Mouse (Mus musculus) CH12.LX (cell line): ENCODE data around the gene Chpf. TPM values are rescaled to one million over a fixed set of nuclear protein-coding genes. Genes with fewer than 3 reads are reported as not detected.

Source experiments
- DNase-seq: peaks from one replicate; pipeline ENCODE4 v3.0.0-alpha.2; 2013; ENCODE audit errors: extremely low read depth
- H3K27ac ChIP-seq: 2 replicates; pipeline ENCODE4 v1.5.1; 2012; ENCODE audit warnings: low read depth, mild to moderate bottlenecking, control low read depth, moderate library complexity; ENCODE audit not compliant: insufficient read depth
- H3K27me3 ChIP-seq: replicated peaks from 2 replicates; pipeline ENCODE3; 2012; ENCODE audit warnings: inconsistent platforms
- H3K36me3 ChIP-seq, 2 experiments: replicated peaks in 1 of 2; 2 replicates each; pipeline versions ENCODE3 to v1.6.1; 2012; ENCODE audit warnings: inconsistent platforms in 1 of 2, low read length in 1 of 2, mild to moderate bottlenecking in 1 of 2, mixed read lengths in 1 of 2, moderate library complexity in 1 of 2; ENCODE audit not compliant: control insufficient read depth in 1 of 2, insufficient read depth in 1 of 2
- H3K4me1 ChIP-seq, 2 experiments: 2 replicates each; pipeline ENCODE4 v1.6.1; 2012; ENCODE audit warnings: inconsistent platforms in 1 of 2, moderate library complexity in 1 of 2; ENCODE audit not compliant: insufficient read depth in 2 of 2, control insufficient read depth in 1 of 2
- H3K4me2 ChIP-seq: 2 replicates; pipeline ENCODE4 v1.6.1; 2012; ENCODE audit warnings: low read depth, mild to moderate bottlenecking, control low read depth; ENCODE audit not compliant: poor library complexity, insufficient read depth, severe bottlenecking
- H3K4me3 ChIP-seq, 3 experiments: fragments of 150-350 bp in 1 of 3; sonication (generic) in 1 of 3; replicated peaks in 1 of 3; 2 replicates each; pipeline versions ENCODE3 to v1.5.1; 2011 to 2012; ENCODE audit warnings: low read depth in 2 of 3, low read length in 2 of 3, mild to moderate bottlenecking in 2 of 3, moderate library complexity in 2 of 3, control low read depth in 1 of 3, improper control_type of control experiment in 1 of 3, inconsistent platforms in 1 of 3, mixed read lengths in 1 of 3; ENCODE audit not compliant: poor library complexity in 1 of 3
- H3K79me2 ChIP-seq: replicated peaks from 2 replicates; pipeline ENCODE4 v1.6.1; 2012; ENCODE audit warnings: mild to moderate bottlenecking, moderate library complexity; ENCODE audit not compliant: control insufficient read depth, poor library complexity, insufficient read depth, severe bottlenecking; ENCODE audit errors: extremely low read depth
- H3K9ac ChIP-seq: 2 replicates; pipeline ENCODE4 v1.6.1; 2012; ENCODE audit warnings: low read depth, mild to moderate bottlenecking, control low read depth, moderate library complexity; ENCODE audit not compliant: insufficient read depth
- H3K9me3 ChIP-seq: replicated peaks from 2 replicates; pipeline ENCODE3; 2012; ENCODE audit warnings: low read length, inconsistent platforms, mixed read lengths
- BHLHE40 ChIP-seq: IDR thresholded peaks from 2 replicates; pipeline ENCODE4 v1.6.1; 2011; ENCODE audit warnings: mild to moderate bottlenecking, low read depth, low read length, improper control_type of control experiment
- CHD1 ChIP-seq: IDR thresholded peaks from 2 replicates; pipeline ENCODE4 v1.6.1; 2012; ENCODE audit warnings: low read depth, low read length, improper control_type of control experiment, inconsistent platforms
- E2F4 ChIP-seq: IDR thresholded peaks from 2 replicates; pipeline ENCODE4 v1.6.1; 2011; ENCODE audit warnings: low read depth, low read length, improper control_type of control experiment; ENCODE audit not compliant: insufficient replicate concordance
- ELF1 ChIP-seq: IDR thresholded peaks from 2 replicates; pipeline ENCODE4 v1.6.1; 2014; ENCODE audit warnings: low read depth, mild to moderate bottlenecking, inconsistent platforms, low read length, improper control_type of control experiment
- IRF4 ChIP-seq: IDR thresholded peaks from 2 replicates; pipeline ENCODE4 v1.6.1; 2014; ENCODE audit warnings: low read depth, mild to moderate bottlenecking, inconsistent platforms, low read length, improper control_type of control experiment
- KAT2A ChIP-seq: IDR thresholded peaks from 2 replicates; pipeline ENCODE4 v1.6.1; 2012; ENCODE audit warnings: low read length, improper control_type of control experiment, inconsistent platforms; ENCODE audit not compliant: insufficient replicate concordance
- MAFK ChIP-seq: IDR thresholded peaks from 2 replicates; pipeline ENCODE4 v1.6.1; 2011; ENCODE audit warnings: low read length, improper control_type of control experiment; ENCODE audit not compliant: insufficient replicate concordance
- MAX ChIP-seq: IDR thresholded peaks from 2 replicates; pipeline ENCODE4 v1.6.1; 2011; ENCODE audit warnings: low read length, improper control_type of control experiment
- MAZ ChIP-seq: IDR thresholded peaks from 2 replicates; pipeline ENCODE4 v1.6.1; 2012; ENCODE audit warnings: low read depth, mild to moderate bottlenecking, inconsistent platforms, low read length, improper control_type of control experiment, moderate library complexity
- MEF2A ChIP-seq: IDR thresholded peaks from 2 replicates; pipeline ENCODE4 v1.6.1; 2014; ENCODE audit warnings: low read depth, mild to moderate bottlenecking, inconsistent platforms, low read length, improper control_type of control experiment, borderline replicate concordance
- MXI1 ChIP-seq: IDR thresholded peaks from 2 replicates; pipeline ENCODE4 v1.6.1; 2011; ENCODE audit warnings: mild to moderate bottlenecking, low read depth, low read length, improper control_type of control experiment
- MYC ChIP-seq: IDR thresholded peaks from 2 replicates; pipeline ENCODE4 v1.6.1; 2011; ENCODE audit warnings: low read depth, mild to moderate bottlenecking, improper control_type of control experiment, low read length
- NELFE ChIP-seq: IDR thresholded peaks from 2 replicates; pipeline ENCODE4 v1.6.1; 2011; ENCODE audit warnings: low read depth, low read length, improper control_type of control experiment
- NRF1 ChIP-seq: IDR thresholded peaks from 2 replicates; pipeline ENCODE4 v1.6.1; 2014; ENCODE audit warnings: low read depth, mild to moderate bottlenecking, inconsistent platforms, low read length, improper control_type of control experiment, moderate library complexity
- PAX5 ChIP-seq: IDR thresholded peaks from 2 replicates; pipeline ENCODE4 v1.6.1; 2012; ENCODE audit warnings: low read length, inconsistent platforms, mixed read lengths
- POLR2AphosphoS2 ChIP-seq: IDR thresholded peaks from 2 replicates; pipeline ENCODE4 v1.6.1; 2011; ENCODE audit warnings: low read depth, low read length, improper control_type of control experiment
- RAD21 ChIP-seq: IDR thresholded peaks from 2 replicates; pipeline ENCODE4 v1.6.1; 2011; ENCODE audit warnings: low read depth, mild to moderate bottlenecking, low read length, improper control_type of control experiment, moderate library complexity
- RCOR1 ChIP-seq: conservative IDR thresholded peaks from 2 replicates; pipeline ENCODE4 v1.6.1; 2012; ENCODE audit warnings: low read depth, mild to moderate bottlenecking, inconsistent platforms, low read length, improper control_type of control experiment
- SIN3A ChIP-seq: IDR thresholded peaks from 2 replicates; pipeline ENCODE4 v1.6.1; 2012; ENCODE audit warnings: low read length, improper control_type of control experiment, inconsistent platforms
- TBP ChIP-seq: conservative IDR thresholded peaks from 2 replicates; pipeline ENCODE4 v1.6.1; 2011; ENCODE audit warnings: low read depth, low read length, improper control_type of control experiment
- USF1 ChIP-seq: IDR thresholded peaks from 2 replicates; pipeline ENCODE4 v1.6.1; 2014; ENCODE audit warnings: low read depth, mild to moderate bottlenecking, inconsistent platforms, low read length, improper control_type of control experiment
- ZC3H11A ChIP-seq: IDR thresholded peaks from 2 replicates; pipeline ENCODE4 v1.6.1; 2012; ENCODE audit warnings: low read depth, mild to moderate bottlenecking, inconsistent platforms, low read length, improper control_type of control experiment
- ZKSCAN1 ChIP-seq: IDR thresholded peaks from 2 replicates; pipeline ENCODE4 v1.6.1; 2012; ENCODE audit warnings: low read depth, inconsistent platforms, low read length, improper control_type of control experiment, borderline replicate concordance
- ZMIZ1 ChIP-seq: IDR thresholded peaks from 2 replicates; pipeline ENCODE4 v1.6.1; 2012; ENCODE audit warnings: low read depth, mild to moderate bottlenecking, inconsistent platforms, low read length, improper control_type of control experiment
- ZNF384 ChIP-seq: IDR thresholded peaks from 2 replicates; pipeline ENCODE4 v1.6.1; 2012; ENCODE audit warnings: low read depth, low read length, improper control_type of control experiment, inconsistent platforms
- dilution Hi-C: fragments of 300-500 bp; cut with MboI; formaldehyde crosslinking; loops from 2 replicates; pipeline ENCODE4 v1.14.3; 2020; ENCODE audit warnings: low sequenced_read_pairs; ENCODE audit not compliant: extremely low pct_unique_long_range_greater_than_20kb, extremely low pct_ligation_motif_present
- in situ Hi-C: fragments of 300-500 bp; cut with MboI; formaldehyde crosslinking; loops from 3 replicates; pipeline ENCODE4 v1.14.3; 2019; ENCODE audit warnings: low sequenced_read_pairs, low pct_ligation_motif_present, low pct_unique_long_range_greater_than_20kb, mixed read lengths
- polyA plus RNA-seq: library from polyadenylated mRNA; unstranded; fragments of >175 nt; gene quantifications from 2 replicates; pipeline ENCODE4 v1.2.1, GENCODE M21; 2012; ENCODE audit warnings: low read depth; ENCODE audit not compliant: insufficient read length
- total RNA-seq, 2 experiments: library from RNA; depleted of rRNA; stranded (reverse); fragments of 300-350 nt in 1 of 2; fragments of >200 nt in 1 of 2; gene quantifications; 2 replicates each; pipeline ENCODE4 v1.2.3; 2012 to 2014

Chpf gene
- total and polyA plus RNA-seq, 3 experiments = 14.6 to 30.4 (median 20.6) TPM

GRCm38 (mm10) chr1:75455948-75456347 lies 23.2 kb downstream of the Chpf start:
- no peaks in the 10 kb centered on the region for H3K9me3 ChIP-seq
- no peak for DNase-seq
- no peaks in the 10 kb centered on the region for H3K36me3 ChIP-seq
- TF ChIP-seq TBP = no peak
- no peak for TF ChIP-seq CHD1
- no peak for TF ChIP-seq RCOR1
- no peak for TF ChIP-seq MAX
- no peak for TF ChIP-seq POLR2AphosphoS2
- no peak for TF ChIP-seq MYC
- no peak overlapping the region for H3K9ac ChIP-seq
- H3K27ac ChIP-seq = no peak overlapping the region
- no peak overlapping the region for H3K4me3 ChIP-seq
- H3K4me2 ChIP-seq = no peak overlapping the region
- in situ Hi-C loops = loop anchor here (25.0 kb wide), 1 partner anchor 519 kb away; the partner anchor contains the start of gene Cfap65
- H3K4me1 ChIP-seq = peaks cover 0 to 5% of the 10 kb centered on the region in 2 experiments; a peak in 1 of 4 replicates
- dilution Hi-C loops = no loop called here
- H3K27me3 ChIP-seq = peaks cover 84% of the 10 kb centered on the region
- no peaks in the 10 kb centered on the region for H3K79me2 ChIP-seq

- Histone ChIP-seq H3K79me2 (no peaks in the 10 kb centered on the region), H3K36me3 (no peaks in the 10 kb centered on the region), H3K4me3 (no peak overlapping the region), H3K27ac (no peak overlapping the region), H3K9me3 (no peaks in the 10 kb centered on the region), H3K4me2 (no peak overlapping the region), H3K27me3 (peaks cover 90% of the 10 kb centered on the region), H3K4me1 (peaks cover 0 to 5% of the 10 kb centered on the region in 2 experiments; a peak in 1 of 4 replicates), H3K9ac (no peak overlapping the region)
- TF ChIP-seq RAD21 (no peak), IRF4 (no peak), NRF1 (no peak), USF1 (no peak)
- DNase-seq = no peak
- dilution Hi-C loops (no loop called here), in situ Hi-C loops (loop anchor here (25.0 kb wide), 1 partner anchor 518 kb away; the partner anchor contains the start of gene Cfap65)
Measured at GRCm38 (mm10) chr1:75455433-75455832, 23.7 kb downstream of the Chpf start.

- no peaks in the 10 kb centered on the region for H3K36me3 ChIP-seq
- H3K9ac ChIP-seq = no peak overlapping the region
- DNase-seq = no peak
- peaks cover 93% of the 10 kb centered on the region for H3K27me3 ChIP-seq
- H3K4me2 ChIP-seq = no peak overlapping the region
- no peak overlapping the region for H3K4me3 ChIP-seq
- TF ChIP-seq ELF1 = no peak
- no peak for TF ChIP-seq PAX5
- no peak for TF ChIP-seq ZMIZ1
- TF ChIP-seq MAFK = no peak
- no peak for TF ChIP-seq MAX
- no peak for TF ChIP-seq MEF2A
- no peak for TF ChIP-seq CHD1
- no peak for TF ChIP-seq SIN3A
- no peak for TF ChIP-seq TBP
- no peak for TF ChIP-seq ZKSCAN1
- no peak for TF ChIP-seq MXI1
- no peak for TF ChIP-seq RCOR1
- no peak for TF ChIP-seq NELFE
- TF ChIP-seq ZC3H11A = no peak
- TF ChIP-seq E2F4 = no peak
- TF ChIP-seq RAD21 = no peak
- no peak for TF ChIP-seq KAT2A
- TF ChIP-seq MAZ = no peak
- no peak for TF ChIP-seq BHLHE40
- TF ChIP-seq ZNF384 = no peak
- peaks cover 11 to 23% of the 10 kb centered on the region in 2 experiments for H3K4me1 ChIP-seq
- H3K27ac ChIP-seq = no peak overlapping the region
- dilution Hi-C loops (no loop called here), in situ Hi-C loops (loop anchor here (25.0 kb wide), 1 partner anchor 515 kb away; the partner anchor contains the start of gene Cfap65)
- no peaks in the 10 kb centered on the region for H3K9me3 ChIP-seq
- no peaks in the 10 kb centered on the region for H3K79me2 ChIP-seq
Measured at GRCm38 (mm10) chr1:75451900-75452299, 27.2 kb downstream of the Chpf start.
